Mouse (Mus musculus) CH12.LX (cell line): ENCODE data around the gene Grik1.

Experiments
- CHD1 ChIP-seq: IDR thresholded peaks from 2 replicates; pipeline ENCODE4 v1.6.1; 2012; ENCODE audit warnings: low read depth, low read length, improper control_type of control experiment, inconsistent platforms
- CTCF ChIP-seq, 2 experiments: IDR thresholded peaks in 1 of 2; conservative IDR thresholded peaks in 1 of 2; 2 replicates each; pipeline ENCODE4 v1.5.1; 2011 to 2012; ENCODE audit warnings: low read depth in 2 of 2, low read length in 2 of 2, improper control_type of control experiment in 1 of 2, inconsistent platforms in 1 of 2, mild to moderate bottlenecking in 1 of 2, moderate library complexity in 1 of 2
- MAFK ChIP-seq: IDR thresholded peaks from 2 replicates; pipeline ENCODE4 v1.6.1; 2011; ENCODE audit warnings: low read length, improper control_type of control experiment; ENCODE audit not compliant: insufficient replicate concordance
- NRF1 ChIP-seq: IDR thresholded peaks from 2 replicates; pipeline ENCODE4 v1.6.1; 2014; ENCODE audit warnings: low read depth, mild to moderate bottlenecking, inconsistent platforms, low read length, improper control_type of control experiment, moderate library complexity
- POLR2A ChIP-seq: IDR thresholded peaks from 2 replicates; pipeline ENCODE4 v1.6.1; 2011; ENCODE audit warnings: low read depth, mild to moderate bottlenecking, improper control_type of control experiment, low read length
- TBP ChIP-seq: conservative IDR thresholded peaks from 2 replicates; pipeline ENCODE4 v1.6.1; 2011; ENCODE audit warnings: low read depth, low read length, improper control_type of control experiment
- TCF12 ChIP-seq: IDR thresholded peaks from 2 replicates; pipeline ENCODE4 v1.6.1; 2014; ENCODE audit warnings: low read depth, mild to moderate bottlenecking, inconsistent platforms, low read length, improper control_type of control experiment
- USF1 ChIP-seq: IDR thresholded peaks from 2 replicates; pipeline ENCODE4 v1.6.1; 2014; ENCODE audit warnings: low read depth, mild to moderate bottlenecking, inconsistent platforms, low read length, improper control_type of control experiment
- USF2 ChIP-seq: conservative IDR thresholded peaks from 2 replicates; pipeline ENCODE4 v1.6.1; 2011; ENCODE audit warnings: low read depth, low read length, improper control_type of control experiment

GRCm38 (mm10) chr16:87988805-87989204 is 301.3 kb downstream of the Grik1 start:
- no peak for TF ChIP-seq POLR2A
- TF ChIP-seq CTCF (conservative IDR thresholded peaks at IDR 0.05 in 1 of 2, IDR thresholded peaks at IDR 0.05 in 1 of 2; ENCODE audit: low read depth in 2 of 2, low read length in 2 of 2): no peak
- TF ChIP-seq USF2: no peak
- no peak for TF ChIP-seq CHD1
- no peak for TF ChIP-seq TCF12
- no peak for TF ChIP-seq NRF1
- TF ChIP-seq MAFK: no peak
- TF ChIP-seq USF1: no peak
- TF ChIP-seq TBP: no peak
